Mouse (Mus musculus): ENCODE measurements at regions not wholly inside any gene's neighbourhood (a gene's known extent, or its start where the extent isn't known, plus 50 kb on each side); places are given as distances from the start of the nearest gene placed in this dataset.

GRCm38 (mm10) chr14:25017860-25018259 is 441.1 kb upstream of the Zmiz1 start:
- H3K27ac ChIP-seq (ENCODE audit: insufficient read depth, low read length), result no peak overlapping the region
- no peak for TF ChIP-seq EP300 (IDR thresholded peaks at IDR 0.05; ENCODE audit: insufficient read depth, low read depth, low read length)
- peak; percentile 76 for TF ChIP-seq CTCF (IDR thresholded peaks at IDR 0.05; ENCODE audit: low read depth, low read length)
- no peak for TF ChIP-seq POLR2A (IDR thresholded peaks at IDR 0.05; ENCODE audit: insufficient read depth, low read length)
- no peak overlapping the region for H3K9ac ChIP-seq (ENCODE audit: low read depth, poor library complexity, severe bottlenecking)
- H3K4me1 ChIP-seq (ENCODE audit: control insufficient read depth, insufficient read depth, low read length), result no peaks in the 10 kb centered on the region
- H3K4me3 ChIP-seq (ENCODE audit: low read depth, low read length), result no peak overlapping the region
- no peaks in the 10 kb centered on the region for H3K27me3 ChIP-seq (ENCODE audit: control insufficient read depth, insufficient read depth, low read length, poor library complexity, severe bottlenecking)
- H3K9me3 ChIP-seq (replicated peaks; ENCODE audit: control insufficient read depth, insufficient read depth, low read length, poor library complexity, severe bottlenecking), result no peaks in the 10 kb centered on the region
- H3K36me3 ChIP-seq (ENCODE audit: control insufficient read depth, insufficient read depth, low read length, poor library complexity, severe bottlenecking), result no peaks in the 10 kb centered on the region

GRCm38 (mm10) chr14:25019306-25019905 is 439.6 kb upstream of the Zmiz1 start:
- H3K9me3 ChIP-seq (replicated peaks; ENCODE audit: control insufficient read depth, insufficient read depth, low read length, poor library complexity, severe bottlenecking), result no peaks in the 10 kb centered on the region
- no peak overlapping the region for H3K27ac ChIP-seq (ENCODE audit: insufficient read depth, low read length)
- H3K9ac ChIP-seq (ENCODE audit: low read depth, poor library complexity, severe bottlenecking), result no peak overlapping the region
- no peak overlapping the region for H3K4me3 ChIP-seq (ENCODE audit: low read depth, low read length)
- H3K36me3 ChIP-seq (ENCODE audit: control insufficient read depth, insufficient read depth, low read length, poor library complexity, severe bottlenecking), result no peaks in the 10 kb centered on the region
- TF ChIP-seq POLR2A (IDR thresholded peaks at IDR 0.05; ENCODE audit: insufficient read depth, low read length) (no peak), EP300 (IDR thresholded peaks at IDR 0.05; ENCODE audit: insufficient read depth, low read depth, low read length) (no peak), CTCF (IDR thresholded peaks at IDR 0.05; ENCODE audit: low read depth, low read length) (no peak)
- no peaks in the 10 kb centered on the region for H3K27me3 ChIP-seq (ENCODE audit: control insufficient read depth, insufficient read depth, low read length, poor library complexity, severe bottlenecking)
- H3K4me1 ChIP-seq (ENCODE audit: control insufficient read depth, insufficient read depth, low read length), result no peaks in the 10 kb centered on the region

DNA sequence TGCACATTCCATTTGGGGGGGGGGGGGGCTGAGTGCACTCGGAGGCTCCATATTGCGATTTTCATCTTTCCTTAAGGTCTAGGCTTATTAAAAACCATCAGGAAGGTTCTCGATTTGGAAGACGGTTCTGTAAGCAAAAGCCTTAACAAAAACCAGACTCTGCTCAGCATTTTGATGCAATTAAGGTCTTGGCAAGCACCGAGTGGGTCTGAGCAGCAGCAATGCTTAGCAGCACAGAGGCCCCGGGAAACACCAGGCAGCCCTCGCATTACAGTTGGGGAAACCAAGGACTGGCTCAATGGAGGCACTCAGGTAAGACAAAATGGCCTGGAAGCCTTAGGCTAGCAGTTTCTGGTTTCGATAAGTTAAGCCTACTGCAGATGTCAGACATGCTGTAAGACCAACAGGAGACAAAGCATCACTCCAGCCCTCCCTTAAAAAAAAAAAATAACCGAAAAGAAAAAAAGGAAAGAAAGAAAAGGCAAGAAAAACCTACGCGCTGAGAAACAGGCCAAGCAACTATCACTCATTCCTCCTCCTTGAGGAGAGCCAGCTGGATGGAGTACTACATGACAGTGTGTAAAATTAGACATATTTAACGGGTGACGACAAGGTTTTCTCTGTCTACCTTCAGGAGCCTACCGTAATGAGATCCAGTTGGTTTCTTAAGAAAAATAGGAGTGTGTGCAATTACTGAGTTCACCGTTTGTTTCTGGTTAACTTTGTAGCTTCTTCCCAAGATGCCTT is 436.3 kb upstream of the Zmiz1 start:
- no peak overlapping the region for H3K9ac ChIP-seq (ENCODE audit: low read depth, poor library complexity, severe bottlenecking)
- no peaks in the 10 kb centered on the region for H3K4me1 ChIP-seq (ENCODE audit: control insufficient read depth, insufficient read depth, low read length)
- no peak overlapping the region for H3K27ac ChIP-seq (ENCODE audit: insufficient read depth, low read length)

GRCm38 (mm10) chr14:25023270-25023800 is 435.6 kb upstream of the Zmiz1 start:
- Histone ChIP-seq H3K9me3 (replicated peaks; ENCODE audit: control insufficient read depth, insufficient read depth, low read length, poor library complexity, severe bottlenecking) (no peaks in the 10 kb centered on the region), H3K27me3 (ENCODE audit: control insufficient read depth, insufficient read depth, low read length, poor library complexity, severe bottlenecking) (no peaks in the 10 kb centered on the region), H3K4me3 (ENCODE audit: low read depth, low read length) (no peak overlapping the region), H3K27ac (ENCODE audit: insufficient read depth, low read length) (no peak overlapping the region), H3K4me1 (ENCODE audit: control insufficient read depth, insufficient read depth, low read length) (no peaks in the 10 kb centered on the region), H3K9ac (ENCODE audit: low read depth, poor library complexity, severe bottlenecking) (no peak overlapping the region), H3K36me3 (ENCODE audit: control insufficient read depth, insufficient read depth, low read length, poor library complexity, severe bottlenecking) (no peaks in the 10 kb centered on the region)
- TF ChIP-seq POLR2A (IDR thresholded peaks at IDR 0.05; ENCODE audit: insufficient read depth, low read length) (no peak), CTCF (IDR thresholded peaks at IDR 0.05; ENCODE audit: low read depth, low read length) (no peak), EP300 (IDR thresholded peaks at IDR 0.05; ENCODE audit: insufficient read depth, low read depth, low read length) (no peak)

More for the DNA sequence above, 436.3 kb upstream of the Zmiz1 start:
- Histone ChIP-seq H3K36me3 (ENCODE audit: control insufficient read depth, insufficient read depth, low read length, poor library complexity, severe bottlenecking) (no peaks in the 10 kb centered on the region), H3K27me3 (ENCODE audit: control insufficient read depth, insufficient read depth, low read length, poor library complexity, severe bottlenecking) (no peaks in the 10 kb centered on the region), H3K4me3 (ENCODE audit: low read depth, low read length) (no peak overlapping the region), H3K9me3 (replicated peaks; ENCODE audit: control insufficient read depth, insufficient read depth, low read length, poor library complexity, severe bottlenecking) (no peaks in the 10 kb centered on the region)
- TF ChIP-seq EP300 (IDR thresholded peaks at IDR 0.05; ENCODE audit: insufficient read depth, low read depth, low read length) (no peak), CTCF (IDR thresholded peaks at IDR 0.05; ENCODE audit: low read depth, low read length) (no peak), POLR2A (IDR thresholded peaks at IDR 0.05; ENCODE audit: insufficient read depth, low read length) (no peak)

DNA sequence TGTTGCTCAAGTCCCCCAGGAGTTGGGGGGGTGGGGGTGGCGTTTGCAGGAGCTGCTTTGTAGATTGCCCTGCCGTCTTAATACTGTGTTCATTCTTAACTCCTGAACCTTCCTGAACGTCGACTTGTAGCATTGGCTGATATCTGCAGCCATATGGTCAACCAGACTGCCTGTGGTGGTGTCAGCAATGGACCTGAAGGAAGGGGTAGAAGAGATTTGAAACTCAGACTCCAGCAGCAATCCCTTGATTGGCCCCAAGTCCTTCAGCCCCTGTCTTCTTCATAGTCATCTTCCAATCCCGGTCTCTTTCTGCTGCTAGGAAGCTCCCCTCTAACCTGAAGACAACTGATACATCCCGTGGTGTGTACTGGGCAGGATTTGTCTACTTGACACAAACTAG is 433.9 kb upstream of the Zmiz1 start:
- no peak overlapping the region for H3K27ac ChIP-seq (ENCODE audit: insufficient read depth, low read length)
- TF ChIP-seq CTCF (IDR thresholded peaks at IDR 0.05; ENCODE audit: low read depth, low read length) (no peak), EP300 (IDR thresholded peaks at IDR 0.05; ENCODE audit: insufficient read depth, low read depth, low read length) (no peak), POLR2A (IDR thresholded peaks at IDR 0.05; ENCODE audit: insufficient read depth, low read length) (no peak)
- H3K9me3 ChIP-seq (replicated peaks; ENCODE audit: control insufficient read depth, insufficient read depth, low read length, poor library complexity, severe bottlenecking), result no peaks in the 10 kb centered on the region
- H3K36me3 ChIP-seq (ENCODE audit: control insufficient read depth, insufficient read depth, low read length, poor library complexity, severe bottlenecking), result no peaks in the 10 kb centered on the region
- H3K27me3 ChIP-seq (ENCODE audit: control insufficient read depth, insufficient read depth, low read length, poor library complexity, severe bottlenecking), result no peaks in the 10 kb centered on the region
- H3K4me3 ChIP-seq (ENCODE audit: low read depth, low read length), result no peak overlapping the region
- no peaks in the 10 kb centered on the region for H3K4me1 ChIP-seq (ENCODE audit: control insufficient read depth, insufficient read depth, low read length)
- no peak overlapping the region for H3K9ac ChIP-seq (ENCODE audit: low read depth, poor library complexity, severe bottlenecking)

DNA sequence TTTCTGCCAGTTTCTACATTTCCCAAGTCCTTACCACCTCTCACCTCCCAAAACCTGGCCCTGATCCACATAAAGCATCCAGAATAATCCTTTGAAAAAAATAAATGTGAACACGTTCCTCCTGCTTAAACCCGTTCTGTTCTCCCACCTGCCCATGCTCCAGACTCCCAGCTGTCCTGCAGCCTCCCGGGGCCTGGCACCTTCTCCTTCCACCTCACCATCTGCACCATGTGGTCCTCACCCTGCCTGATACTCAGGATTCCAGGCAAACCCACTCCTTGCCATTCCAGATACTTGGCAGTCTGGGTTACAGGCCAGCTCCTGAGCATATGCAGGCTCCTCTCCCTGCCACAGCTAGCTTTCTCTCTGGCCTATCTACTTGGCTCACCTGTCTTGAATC is 431.9 kb upstream of the Zmiz1 start:
- Histone ChIP-seq H3K27me3 (ENCODE audit: control insufficient read depth, insufficient read depth, low read length, poor library complexity, severe bottlenecking) (no peaks in the 10 kb centered on the region), H3K9ac (ENCODE audit: low read depth, poor library complexity, severe bottlenecking) (no peak overlapping the region), H3K27ac (ENCODE audit: insufficient read depth, low read length) (no peak overlapping the region), H3K36me3 (ENCODE audit: control insufficient read depth, insufficient read depth, low read length, poor library complexity, severe bottlenecking) (no peaks in the 10 kb centered on the region), H3K4me1 (ENCODE audit: control insufficient read depth, insufficient read depth, low read length) (no peaks in the 10 kb centered on the region), H3K4me3 (ENCODE audit: low read depth, low read length) (no peak overlapping the region), H3K9me3 (replicated peaks; ENCODE audit: control insufficient read depth, insufficient read depth, low read length, poor library complexity, severe bottlenecking) (no peaks in the 10 kb centered on the region)
- TF ChIP-seq POLR2A (IDR thresholded peaks at IDR 0.05; ENCODE audit: insufficient read depth, low read length) (no peak), EP300 (IDR thresholded peaks at IDR 0.05; ENCODE audit: insufficient read depth, low read depth, low read length) (no peak), CTCF (IDR thresholded peaks at IDR 0.05; ENCODE audit: low read depth, low read length) (no peak)
